Mouse (Mus musculus) neural tube, embryonic 13.5 days (tissue): ENCODE measurements at regions not wholly inside any gene's neighbourhood (a gene's known extent, or its start where the extent isn't known, plus 50 kb on each side); places are given as distances from the start of the nearest gene placed in this dataset.

Experiments
- ATAC-seq: fragments of 200-750 bp; cut with Nextera tagmentation; 2 replicates; pipeline ENCODE4 v1.8.0; 2017; ENCODE audit warnings: low read depth, mild to moderate bottlenecking, moderate TSS enrichment, moderate library complexity
- H3K27ac ChIP-seq: fragments of 300-500 bp; sonication (generic); replicated peaks from 2 replicates; pipeline ENCODE4 v1.5.1; 2015; ENCODE audit warnings: moderate library complexity, mild to moderate bottlenecking, inconsistent platforms
- H3K27me3 ChIP-seq: fragments of 300-500 bp; sonication (generic); 2 replicates; pipeline ENCODE4 v1.6.1; 2015; ENCODE audit warnings: mild to moderate bottlenecking, inconsistent platforms
- H3K36me3 ChIP-seq: fragments of 300-500 bp; sonication (generic); 2 replicates; pipeline ENCODE4 v1.6.1; 2015; ENCODE audit warnings: mild to moderate bottlenecking, inconsistent platforms
- H3K4me1 ChIP-seq: fragments of 300-500 bp; sonication (generic); replicated peaks from 2 replicates; pipeline ENCODE4 v1.6.1; 2015; ENCODE audit warnings: inconsistent platforms
- H3K4me2 ChIP-seq: fragments of 300-500 bp; sonication (generic); 2 replicates; pipeline ENCODE4 v1.6.1; 2015; ENCODE audit warnings: inconsistent platforms, mild to moderate bottlenecking, moderate library complexity
- H3K4me3 ChIP-seq: fragments of 300-500 bp; sonication (generic); 2 replicates; pipeline ENCODE4 v1.5.1; 2015; ENCODE audit warnings: mild to moderate bottlenecking, inconsistent platforms
- H3K9ac ChIP-seq: fragments of 300-500 bp; sonication (generic); 2 replicates; pipeline ENCODE4 v1.6.1; 2015; ENCODE audit warnings: moderate library complexity, mild to moderate bottlenecking, inconsistent platforms
- H3K9me3 ChIP-seq: fragments of 300-500 bp; sonication (generic); 2 replicates; pipeline ENCODE4 v1.6.1; 2016; ENCODE audit warnings: inconsistent platforms
- WGBS: fragments of 180-500 bp; shearing (Covaris S2); methylation state at CpG from one replicate; pipeline ENCODE4 v1.1.7; 2015; 5-methylcytosine and 5-hydroxymethylcytosine counted together

GRCm38 (mm10) chr5:63331186-63331585, 317.7 kb upstream of the Nwd2 start:
- Histone ChIP-seq H3K27me3 (no peaks in the 10 kb centered on the region), H3K4me1 (no peaks in the 10 kb centered on the region), H3K4me3 (no peak overlapping the region), H3K9me3 (no peaks in the 10 kb centered on the region), H3K9ac (no peak overlapping the region), H3K36me3 (no peaks in the 10 kb centered on the region), H3K4me2 (no peak overlapping the region), H3K27ac (no peak overlapping the region)
- ATAC-seq, result no peak

GRCm38 (mm10) chr5:63351108-63351507, 297.8 kb upstream of the Nwd2 start:
- Histone ChIP-seq H3K9me3 (no peaks in the 10 kb centered on the region), H3K27ac (no peak overlapping the region), H3K4me1 (no peaks in the 10 kb centered on the region), H3K4me2 (no peak overlapping the region), H3K36me3 (no peaks in the 10 kb centered on the region), H3K9ac (no peak overlapping the region), H3K27me3 (no peaks in the 10 kb centered on the region), H3K4me3 (no peak overlapping the region)
- no peak for ATAC-seq
- WGBS, result 73% methylated on average over 2 of the region's 2 CpGs

DNA sequence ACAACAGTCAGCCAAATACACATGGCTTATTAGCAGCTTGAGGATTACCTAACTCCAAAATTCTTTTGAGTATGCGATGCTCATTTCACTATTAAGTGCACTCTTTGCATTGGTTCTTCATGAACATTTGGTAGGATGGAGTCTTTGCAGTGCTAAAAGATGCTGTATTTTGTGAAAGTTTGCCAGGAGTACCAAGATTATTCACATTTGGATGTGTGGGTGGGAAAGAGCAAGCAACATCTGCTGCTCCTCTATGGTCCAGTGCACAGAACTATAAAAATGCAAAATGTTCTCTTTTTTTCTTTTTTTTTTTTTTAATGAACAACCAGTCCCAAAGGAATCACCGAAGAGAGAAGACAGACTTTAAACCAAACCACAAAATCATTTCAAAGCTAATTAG, 256.9 kb upstream of the Nwd2 start:
- Histone ChIP-seq H3K9ac (no peak overlapping the region), H3K4me2 (no peak overlapping the region), H3K27ac (no peak overlapping the region), H3K9me3 (no peaks in the 10 kb centered on the region), H3K27me3 (no peaks in the 10 kb centered on the region), H3K36me3 (no peaks in the 10 kb centered on the region), H3K4me3 (no peak overlapping the region), H3K4me1 (no peaks in the 10 kb centered on the region)
- ATAC-seq, result no peak
- WGBS, result 83% methylated on average over 2 of the region's 2 CpGs

DNA sequence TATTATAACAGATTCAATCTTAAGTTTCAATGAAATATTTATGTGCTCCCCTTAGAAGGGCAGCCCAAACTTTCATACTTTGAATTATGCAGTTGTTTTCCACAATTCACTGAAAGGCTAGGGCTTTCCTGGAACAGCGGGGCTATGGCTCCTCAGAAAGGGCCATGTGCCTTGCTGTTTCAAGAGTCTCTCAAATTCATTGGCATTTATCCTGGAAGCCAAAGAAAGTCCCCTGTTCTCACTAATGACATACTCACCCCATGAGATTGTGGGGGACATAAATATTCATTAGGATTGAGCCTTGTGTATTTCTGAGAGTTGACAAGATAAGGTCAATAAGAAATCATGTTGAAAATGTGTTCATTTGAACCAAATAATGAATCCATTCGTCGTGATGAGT, 250.9 kb upstream of the Nwd2 start:
- H3K36me3 ChIP-seq, result no peaks in the 10 kb centered on the region
- no peak overlapping the region for H3K9ac ChIP-seq
- no peaks in the 10 kb centered on the region for H3K9me3 ChIP-seq
- H3K4me1 ChIP-seq, result no peaks in the 10 kb centered on the region
- H3K4me2 ChIP-seq, result no peak overlapping the region
- H3K27ac ChIP-seq, result no peak overlapping the region
- ATAC-seq, result no peak
- no peaks in the 10 kb centered on the region for H3K27me3 ChIP-seq
- 68% methylated on average over 3 of the region's 3 CpGs for WGBS
- H3K4me3 ChIP-seq, result no peak overlapping the region

- Histone ChIP-seq H3K9me3 (no peaks in the 10 kb centered on the region), H3K4me1 (0 out of 2 replicates have a peak, but pooled peaks cover 4% of the 10 kb centered on the region), H3K36me3 (no peaks in the 10 kb centered on the region), H3K4me3 (no peak overlapping the region), H3K4me2 (no peak overlapping the region), H3K27me3 (no peaks in the 10 kb centered on the region), H3K27ac (no peak overlapping the region), H3K9ac (no peak overlapping the region)
- 57% methylated on average over 3 of the region's 3 CpGs for WGBS
- no peak for ATAC-seq
Measured at GRCm38 (mm10) chr5:63430167-63430566, 218.7 kb upstream of the Nwd2 start.

DNA sequence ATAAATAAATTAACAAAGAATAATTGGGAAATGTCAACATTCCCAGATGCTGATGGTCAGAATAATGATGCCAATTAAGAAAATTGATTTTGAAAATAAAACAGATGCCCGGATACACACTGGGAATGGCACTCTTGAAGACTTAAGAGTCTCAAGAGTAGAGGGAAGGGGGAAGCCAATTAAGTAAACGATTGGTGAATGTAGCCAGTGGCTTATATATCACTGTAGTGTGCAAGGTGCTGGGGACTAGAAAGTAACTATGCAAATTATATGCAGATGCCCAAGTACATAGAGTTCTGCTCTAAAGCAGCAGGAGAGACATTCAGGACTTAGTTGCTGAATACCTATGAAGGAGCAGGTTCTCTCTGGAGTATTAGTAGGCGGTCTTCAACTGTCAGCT, 204.5 kb upstream of the Nwd2 start:
- no peak overlapping the region for H3K27ac ChIP-seq
- 45% methylated on average over 3 of the region's 3 CpGs for whole genome bisulfite sequencing
- peak; percentile 90 for ATAC-seq
- no peak overlapping the region for H3K4me3 ChIP-seq
- no peaks in the 10 kb centered on the region for H3K9me3 ChIP-seq
- H3K4me1 ChIP-seq, result peaks cover 18% of the 10 kb centered on the region
- H3K36me3 ChIP-seq, result no peaks in the 10 kb centered on the region
- no peak overlapping the region for H3K4me2 ChIP-seq
- H3K27me3 ChIP-seq, result no peaks in the 10 kb centered on the region
- no peak overlapping the region for H3K9ac ChIP-seq

GRCm38 (mm10) chr5:63445171-63445570, 203.7 kb upstream of the Nwd2 start:
- no peaks in the 10 kb centered on the region for H3K27me3 ChIP-seq
- ATAC-seq, result no peak
- H3K36me3 ChIP-seq, result no peaks in the 10 kb centered on the region
- H3K4me1 ChIP-seq, result peaks cover 18% of the 10 kb centered on the region
- no peak overlapping the region for H3K9ac ChIP-seq
- H3K4me3 ChIP-seq, result no peak overlapping the region
- H3K27ac ChIP-seq, result peak overlapping the region; percentile 49
- no peak overlapping the region for H3K4me2 ChIP-seq
- H3K9me3 ChIP-seq, result no peaks in the 10 kb centered on the region
- WGBS, result 53% methylated on average over 4 of the region's 4 CpGs

DNA sequence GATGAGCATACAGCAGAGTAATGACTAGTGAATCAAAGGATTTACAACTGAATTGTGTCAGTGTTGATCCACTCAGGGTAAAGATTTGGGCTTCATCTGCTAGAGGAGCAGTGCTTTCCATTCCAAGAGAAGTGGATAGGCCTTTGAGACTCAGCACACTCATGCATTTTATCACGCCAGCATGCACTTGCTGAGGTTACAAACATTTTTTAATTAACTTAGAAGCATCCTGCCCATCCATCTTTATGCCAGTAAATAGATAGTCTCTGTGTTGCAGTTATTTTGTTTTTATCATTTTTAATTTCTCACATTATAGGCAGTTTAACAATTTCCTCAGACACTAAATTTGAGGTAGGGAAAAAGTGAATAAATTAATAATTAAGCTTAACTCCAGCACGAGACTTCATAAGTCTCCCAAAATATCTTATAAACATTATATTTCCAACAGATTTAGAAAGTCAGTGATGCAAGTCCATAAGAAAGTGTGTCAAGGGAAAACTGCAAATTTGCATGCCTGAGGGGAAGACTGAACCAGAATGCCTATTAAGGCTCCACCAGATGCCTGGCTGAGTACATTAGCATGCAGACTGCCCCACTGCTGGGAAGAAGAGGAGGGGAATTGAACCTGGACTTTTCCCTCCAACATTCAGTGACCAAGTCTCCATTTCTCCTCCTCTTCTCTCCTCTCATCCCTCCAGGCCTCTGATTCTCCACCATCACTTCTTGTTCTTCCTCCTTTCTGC, 180.2 kb upstream of the Nwd2 start:
- Histone ChIP-seq H3K4me2 (no peak overlapping the region), H3K27ac (no peak overlapping the region), H3K9me3 (no peaks in the 10 kb centered on the region), H3K36me3 (no peaks in the 10 kb centered on the region), H3K27me3 (no peaks in the 10 kb centered on the region), H3K4me1 (no peaks in the 10 kb centered on the region; the same call in 1 of the 2 replicates), H3K4me3 (no peak overlapping the region), H3K9ac (no peak overlapping the region)
- 55% methylated on average over 2 of the region's 2 CpGs for WGBS
- peak; percentile 72; the same call in 1 of the 2 replicates for ATAC-seq

DNA sequence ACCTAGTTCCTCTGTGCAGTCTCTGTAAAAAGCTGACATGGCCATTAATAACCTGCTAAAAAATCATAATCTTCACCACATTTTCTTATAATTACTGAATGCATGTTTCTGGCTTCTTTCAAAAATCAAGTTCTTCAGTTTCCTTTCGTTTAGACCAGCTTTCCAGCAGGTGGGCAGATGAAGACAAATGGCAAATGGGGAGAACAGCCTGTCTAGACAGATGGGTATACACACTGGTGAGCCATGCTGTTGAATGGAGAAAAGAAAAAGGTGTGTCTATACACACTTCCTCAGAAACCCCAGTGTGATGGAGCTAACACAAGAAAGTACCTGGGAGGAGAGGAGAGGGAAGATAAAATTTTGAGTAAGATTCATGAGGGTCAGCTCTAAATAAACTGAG, 179.2 kb upstream of the Nwd2 start:
- no peaks in the 10 kb centered on the region for H3K9me3 ChIP-seq
- no peak overlapping the region for H3K27ac ChIP-seq
- no peaks in the 10 kb centered on the region; the same call in 1 of the 2 replicates for H3K4me1 ChIP-seq
- H3K4me2 ChIP-seq, result no peak overlapping the region
- 59% methylated on average over 1 of the region's 1 CpGs for WGBS
- no peaks in the 10 kb centered on the region for H3K27me3 ChIP-seq
- no peak overlapping the region for H3K4me3 ChIP-seq
- no peak for ATAC-seq
- H3K36me3 ChIP-seq, result no peaks in the 10 kb centered on the region
- no peak overlapping the region for H3K9ac ChIP-seq

- no peak overlapping the region for H3K4me3 ChIP-seq
- H3K9ac ChIP-seq, result no peak overlapping the region
- no peak for ATAC-seq
- H3K27me3 ChIP-seq, result no peaks in the 10 kb centered on the region
- H3K27ac ChIP-seq, result no peak overlapping the region
- WGBS, result 81% methylated on average over 3 of the region's 3 CpGs
- H3K4me1 ChIP-seq, result no peaks in the 10 kb centered on the region; the same call in 1 of the 2 replicates
- no peaks in the 10 kb centered on the region for H3K36me3 ChIP-seq
- no peaks in the 10 kb centered on the region for H3K9me3 ChIP-seq
- no peak overlapping the region for H3K4me2 ChIP-seq
Measured at GRCm38 (mm10) chr5:63473163-63473562, 175.7 kb upstream of the Nwd2 start.

DNA sequence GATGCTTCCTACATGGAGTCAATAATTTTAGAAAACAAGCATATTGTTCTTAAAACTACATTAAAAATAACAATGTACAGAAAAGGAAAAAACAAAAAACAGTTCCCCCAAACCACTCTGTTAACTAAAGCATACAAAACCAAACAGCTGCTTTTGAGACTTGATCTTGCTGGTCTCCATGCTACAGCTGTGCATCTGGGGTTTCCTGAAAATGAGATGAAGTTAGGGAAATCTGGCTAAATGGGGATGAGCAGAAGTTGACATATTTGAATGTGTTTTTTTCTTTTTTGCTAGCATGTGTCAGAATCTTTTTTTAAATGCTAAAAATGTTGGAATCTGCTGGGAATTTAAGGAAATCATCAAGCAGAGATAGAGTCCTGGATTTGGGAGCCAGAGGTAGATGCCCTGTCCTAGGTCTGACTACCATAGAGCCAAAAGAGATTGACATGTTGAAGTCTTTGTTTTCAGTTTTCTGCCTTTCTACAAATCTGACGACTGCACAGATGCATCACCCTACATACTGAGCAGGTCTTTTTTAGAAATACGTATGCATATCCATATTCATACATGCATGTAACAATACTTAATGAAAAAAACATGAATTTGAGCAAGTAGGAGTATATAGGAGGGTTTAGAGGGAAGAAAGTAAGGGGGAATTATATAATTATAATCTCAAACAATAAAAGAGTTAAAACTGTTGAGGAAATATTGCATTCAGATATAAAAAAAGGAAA, 172.5 kb upstream of the Nwd2 start:
- H3K27ac ChIP-seq, result no peak overlapping the region
- WGBS, result 72% methylated on average over 2 of the region's 2 CpGs
- H3K9me3 ChIP-seq, result no peaks in the 10 kb centered on the region
- H3K9ac ChIP-seq, result no peak overlapping the region
- no peaks in the 10 kb centered on the region for H3K4me1 ChIP-seq
- H3K4me3 ChIP-seq, result no peak overlapping the region
- no peaks in the 10 kb centered on the region for H3K27me3 ChIP-seq
- no peak for ATAC-seq
- no peaks in the 10 kb centered on the region for H3K36me3 ChIP-seq
- H3K4me2 ChIP-seq, result no peak overlapping the region

GRCm38 (mm10) chr5:63498952-63499351, 149.9 kb upstream of the Nwd2 start:
- Histone ChIP-seq H3K4me3 (no peak overlapping the region), H3K9ac (no peak overlapping the region), H3K36me3 (no peaks in the 10 kb centered on the region), H3K27me3 (no peaks in the 10 kb centered on the region), H3K4me1 (no peaks in the 10 kb centered on the region), H3K4me2 (no peak overlapping the region), H3K9me3 (no peaks in the 10 kb centered on the region), H3K27ac (no peak overlapping the region)
- 59% methylated on average over 1 of the region's 1 CpGs for WGBS
- no peak for ATAC-seq
